Mouse (Mus musculus): ENCODE measurements around the gene Ambp.

- TF ChIP-seq CTCF (IDR thresholded peaks at IDR 0.05; ENCODE audit: control insufficient read depth, insufficient read depth, insufficient read length) (no peak), CEBPB (IDR thresholded peaks at IDR 0.05; ENCODE audit: low read depth) (no peak), USF1 (IDR thresholded peaks at IDR 0.05; ENCODE audit: low read depth) (no peak)
Measured at GRCm38 (mm10) chr4:63154699-63155098, at the start of gene Ambp.
